Mouse (Mus musculus) erythroblast, embryonic 14.5 days (primary cell): ENCODE results near the gene Nyx.

ENCODE experiments used
- GATA1 ChIP-seq: IDR thresholded peaks from 2 replicates; pipeline ENCODE4 v1.6.1; 2012; ENCODE audit warnings: low read length, inconsistent platforms, mixed read lengths
- TAL1 ChIP-seq: IDR thresholded peaks from 3 replicates; pipeline ENCODE4 v1.6.1; 2012; ENCODE audit warnings: low read length, inconsistent platforms, mixed read lengths

- TF ChIP-seq GATA1 (no peak), TAL1 (no peak)
Measured at GRCm38 (mm10) chrX:13516451-13516850, 50.5 kb downstream of the Nyx start.
